Mouse (Mus musculus): ENCODE results near the gene Samd15.

Samd15 gene

GRCm38 (mm10) chr12:87236882-87237483, 37.5 kb downstream of the Samd15 start:
- DNase-seq = no peak

- DNase-seq = no peak
These were observed 39.1 kb downstream of the Samd15 start, which contains the start of gene Noxred1 for GRCm38 (mm10) chr12:87238632-87239031. Gene Noxred1 (minus strand): TSS chr12:87238732.

GRCm38 (mm10) chr12:87250161-87250560, 50.6 kb downstream of the Samd15 start:
- no peak for DNase-seq

- DNase-seq = no peak
These were observed 54.4 kb downstream of the Samd15 start for GRCm38 (mm10) chr12:87253878-87254277.

GRCm38 (mm10) chr12:87256629-87257028, 57.1 kb downstream of the Samd15 start:
- no peak for DNase-seq

- DNase-seq = no peak
These were observed 61.0 kb downstream of the Samd15 start for GRCm38 (mm10) chr12:87260562-87260961.

Measured in kidney, postnatal 4 days (tissue).